Mouse (Mus musculus) gastrocnemius, postnatal 14 days (tissue): ENCODE measurements around the gene Rrbp1. TPM values are rescaled to one million over a fixed set of nuclear protein-coding genes. Genes with fewer than 3 reads are reported as not detected.

Experiments
- DNase-seq: peaks from one replicate; pipeline ENCODE4 v3.0.0; 2021; ENCODE audit warnings: mixed read lengths
- intact Hi-C: fragments of 180-260 bp; cut with DNase I; formaldehyde crosslinking; loops from one replicate; pipeline ENCODE4 v1.15.1; 2025; ENCODE audit warnings: low total_unique reads
- total RNA-seq, 2 experiments: library from RNA; stranded (reverse); gene quantifications; 2 replicates each; pipeline ENCODE4 v1.2.3; 2021

The Rrbp1 gene
- total RNA-seq, 2 experiments from 2014 or later = 73.6 to 99.8 TPM

DNA sequence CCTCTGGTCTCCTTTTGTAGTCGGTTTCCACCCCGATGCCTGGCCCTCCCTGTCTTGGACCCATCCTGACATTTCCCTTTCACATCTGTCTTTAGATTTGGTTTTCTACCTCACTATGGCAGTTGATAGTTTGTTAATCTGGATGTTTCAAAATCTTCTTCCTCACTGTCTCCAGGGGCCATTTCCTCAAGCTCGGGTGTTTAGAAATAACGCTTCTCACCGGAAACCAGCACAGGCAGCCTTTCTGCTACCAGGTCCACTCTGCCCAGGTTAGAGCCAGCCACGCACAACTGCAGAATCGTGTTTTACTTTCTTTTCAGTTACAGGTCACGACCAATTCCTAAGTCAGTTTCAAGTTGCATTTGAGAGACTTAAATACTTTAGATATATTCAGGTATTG lies 76.6 kb downstream of the Rrbp1 start:
- DNase-seq = no peak

GRCm38 (mm10) chr2:143933516-143933915 lies 77.5 kb downstream of the Rrbp1 start:
- DNase-seq = no peak
- intact Hi-C loops = no loop called here

More for the DNA sequence above, 76.6 kb downstream of the Rrbp1 start:
- intact Hi-C loops = no loop called here

DNA sequence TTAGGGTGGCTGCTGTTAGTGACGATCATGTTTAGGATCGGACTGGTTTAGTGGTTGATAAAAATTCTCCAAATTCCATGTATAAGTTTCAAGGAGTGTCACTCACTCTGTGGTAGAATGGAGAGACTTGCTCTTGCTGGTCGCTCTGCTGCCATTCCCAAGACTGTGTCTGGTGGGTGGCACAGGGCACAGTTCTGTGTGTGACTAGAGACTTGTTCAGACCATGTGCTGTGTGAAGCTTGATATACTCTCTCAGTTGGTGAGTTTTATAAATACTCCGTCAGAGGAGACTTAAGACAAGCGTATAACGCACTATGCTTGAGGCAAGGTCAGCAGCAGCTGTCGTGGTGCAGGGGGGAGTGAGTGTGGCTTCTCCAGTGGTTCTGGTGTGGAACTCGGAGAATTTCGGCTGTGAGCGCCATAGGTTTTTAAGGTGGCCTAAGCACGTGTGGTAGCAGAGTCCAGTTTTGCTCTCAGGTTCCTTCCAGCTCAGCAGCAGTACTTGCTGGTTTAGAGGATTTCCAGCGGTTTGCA lies 78.7 kb downstream of the Rrbp1 start:
- intact Hi-C loops = no loop called here
- DNase-seq = no peak

GRCm38 (mm10) chr2:143929607-143930311 lies 81.3 kb downstream of the Rrbp1 start:
- intact Hi-C loops = loop anchor here (2.0 kb wide), 1 partner anchor 29 kb away; no protein-coding TSS in a partner anchor
- no peak for DNase-seq

DNA sequence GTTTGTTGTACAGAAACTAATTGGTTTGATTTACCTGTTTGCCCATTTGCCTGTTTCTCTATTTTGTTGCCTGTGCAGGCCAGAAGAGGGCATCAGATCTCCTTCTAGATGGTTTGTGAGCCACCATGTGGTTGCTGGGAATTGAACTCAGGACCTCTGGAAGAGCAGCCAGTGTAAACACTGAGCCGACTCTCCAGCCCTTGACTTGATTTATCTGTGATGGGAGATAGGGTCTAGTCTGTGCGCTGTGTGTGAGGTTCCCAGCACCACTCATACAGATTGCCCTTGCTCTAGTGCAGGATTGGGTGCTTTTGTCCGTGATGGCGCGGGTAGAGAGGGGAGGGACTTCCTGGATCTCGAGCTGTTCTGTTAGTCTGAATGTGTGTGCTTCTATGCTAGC lies 85.2 kb downstream of the Rrbp1 start:
- intact Hi-C loops = no loop called here
- no peak for DNase-seq

DNA sequence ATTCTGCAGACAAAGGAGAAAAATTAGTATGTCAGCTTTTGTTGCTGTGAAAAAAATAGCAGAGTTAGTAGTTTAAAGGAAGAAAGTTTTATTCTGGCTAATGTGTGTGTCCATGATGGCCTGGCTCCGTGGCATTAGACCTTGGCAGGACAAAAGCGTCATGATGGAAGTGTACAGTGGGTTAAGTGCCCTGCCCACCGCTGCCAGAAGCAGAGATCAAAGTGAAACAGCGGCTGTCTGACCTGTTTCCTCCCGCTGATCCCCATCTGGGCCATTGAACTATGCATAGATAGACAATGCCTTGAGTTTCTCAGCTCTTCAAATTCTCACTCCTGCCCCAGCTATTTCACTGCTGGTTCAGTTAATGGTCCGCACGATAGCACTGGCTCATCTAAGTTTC lies 87.0 kb downstream of the Rrbp1 start:
- intact Hi-C loops = no loop called here
- DNase-seq = no peak

- DNase-seq = no peak
- intact Hi-C loops = no loop called here
Observed at GRCm38 (mm10) chr2:143918831-143919502, 92.1 kb downstream of the Rrbp1 start.

GRCm38 (mm10) chr2:143917622-143918021 lies 93.4 kb downstream of the Rrbp1 start:
- intact Hi-C loops = no loop called here
- no peak for DNase-seq

DNA sequence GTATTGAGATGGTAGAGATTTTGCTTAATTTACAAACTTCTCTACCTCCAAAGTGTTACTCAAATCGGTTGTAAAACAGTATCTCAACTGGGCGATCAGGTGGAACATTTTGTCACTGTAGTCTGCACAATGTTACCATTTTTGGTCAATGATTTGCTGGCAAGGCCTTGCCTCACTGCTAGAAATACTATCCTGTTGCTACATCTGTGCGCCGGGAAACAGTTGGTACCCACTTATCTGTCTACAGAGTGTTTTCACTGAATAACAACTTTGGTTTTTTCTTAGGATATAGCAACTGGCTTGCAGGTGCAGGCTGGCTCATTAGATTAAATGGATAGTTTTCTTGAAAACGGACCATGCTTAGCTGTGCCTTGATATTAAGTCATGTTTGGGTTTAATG lies 94.8 kb downstream of the Rrbp1 start:
- no peak for DNase-seq
- intact Hi-C loops = no loop called here

DNA sequence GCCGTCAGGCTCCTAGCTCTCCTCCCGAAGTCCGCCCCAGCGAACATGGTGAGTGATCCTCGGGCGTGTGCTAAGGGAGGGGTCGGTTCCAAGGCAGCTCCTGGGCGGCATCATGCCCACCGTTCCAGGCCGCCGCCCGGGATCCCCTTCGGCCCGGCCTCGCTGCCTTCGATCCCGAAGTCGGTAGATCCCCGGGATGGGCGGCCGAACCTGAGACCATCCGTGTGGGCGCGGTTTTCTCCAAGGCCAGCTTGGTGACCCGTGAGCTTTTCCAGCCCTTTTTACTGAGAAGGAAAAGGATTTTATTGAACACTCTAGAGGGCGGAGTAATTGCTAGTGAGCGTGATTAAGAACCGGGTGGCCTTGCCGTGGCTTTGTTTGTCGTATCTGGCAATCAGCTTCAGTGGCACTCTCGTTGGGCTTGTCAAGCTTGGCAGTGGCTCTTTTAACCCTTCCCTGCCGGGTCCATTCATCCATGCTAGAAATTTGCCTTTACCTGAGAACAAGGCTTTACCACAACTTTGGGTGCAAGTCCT lies 95.4 kb downstream of the Rrbp1 start:
- intact Hi-C loops = no loop called here
- DNase-seq = no peak

- intact Hi-C loops = no loop called here
- peak; percentile 95 for DNase-seq
Observed at GRCm38 (mm10) chr2:143914760-143915599, 96.1 kb downstream of the Rrbp1 start, which contains the start of gene Dstn. TSS of gene Dstn (plus strand) at chr2:143915320.

GRCm38 (mm10) chr2:143914221-143914620 lies 96.8 kb downstream of the Rrbp1 start:
- intact Hi-C loops = no loop called here
- DNase-seq = no peak

- no peak for DNase-seq
- intact Hi-C loops = no loop called here
Observed at GRCm38 (mm10) chr2:143912199-143912598, 98.9 kb downstream of the Rrbp1 start.

DNA sequence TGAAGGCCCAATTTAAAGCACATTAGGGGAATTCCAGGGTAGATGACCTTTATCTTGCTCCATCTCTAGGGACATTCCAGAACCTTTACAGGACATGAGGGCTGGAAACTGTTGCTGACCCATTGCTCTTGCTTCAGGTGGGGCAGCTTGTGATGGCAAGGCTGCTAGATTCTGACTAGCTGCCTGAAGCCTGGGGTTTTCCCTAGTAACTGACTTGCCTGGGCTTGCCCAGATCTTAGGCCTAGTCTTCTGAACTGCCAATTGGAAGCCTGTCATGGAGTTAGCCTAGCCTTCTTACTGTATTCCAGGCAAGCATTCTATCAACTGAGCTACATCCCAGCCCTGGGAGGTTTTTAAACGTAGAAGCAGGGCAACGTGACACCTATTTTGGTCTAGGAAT lies 101.8 kb downstream of the Rrbp1 start:
- intact Hi-C loops = no loop called here
- DNase-seq = no peak

GRCm38 (mm10) chr2:143904896-143905295 lies 106.2 kb downstream of the Rrbp1 start:
- intact Hi-C loops = no loop called here
- DNase-seq = no peak

GRCm38 (mm10) chr2:143903376-143904045 lies 107.6 kb downstream of the Rrbp1 start:
- intact Hi-C loops = no loop called here
- DNase-seq = no peak

GRCm38 (mm10) chr2:143900821-143901351 lies 110.2 kb downstream of the Rrbp1 start:
- peak; percentile 6 for DNase-seq
- intact Hi-C loops = no loop called here

DNA sequence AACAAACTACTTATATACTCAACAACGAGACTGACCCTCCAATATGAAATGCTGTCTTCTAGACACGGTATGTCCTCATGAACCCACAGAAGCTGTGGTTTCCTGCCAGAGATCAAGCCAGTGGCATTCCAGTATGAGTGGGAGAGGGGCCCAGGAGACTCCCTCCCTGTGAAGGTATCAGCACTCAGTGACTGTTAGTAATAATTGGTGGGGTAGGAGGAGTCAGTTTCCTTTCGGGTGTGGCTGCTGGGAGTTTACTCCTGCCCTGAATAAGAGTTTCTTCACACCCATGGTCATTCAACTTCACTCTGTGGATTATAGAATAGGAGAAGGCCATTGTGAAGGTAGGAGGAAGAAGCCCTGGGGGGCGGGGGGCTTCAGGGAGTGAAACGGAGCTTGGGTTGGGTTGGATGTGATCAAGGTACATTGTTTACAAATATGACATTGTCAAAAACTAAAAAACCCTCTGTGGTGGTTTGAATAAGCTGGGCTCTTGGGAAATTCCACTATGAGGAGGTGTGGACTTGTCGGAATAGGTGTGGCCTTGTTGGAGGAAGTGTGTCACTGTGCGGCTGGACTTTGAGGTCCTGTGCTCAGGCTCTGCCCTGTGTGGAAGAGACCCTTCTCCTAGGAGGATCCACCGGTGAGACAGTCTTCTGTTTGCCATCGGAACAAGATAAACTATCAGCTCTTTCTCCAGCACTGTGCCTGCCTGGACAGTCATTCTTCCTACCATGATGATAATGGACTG lies 111.4 kb downstream of the Rrbp1 start:
- no peak for DNase-seq
- intact Hi-C loops = no loop called here
